Mouse (Mus musculus): ENCODE measurements around the gene Fbxo17.

The Fbxo17 gene

DNA sequence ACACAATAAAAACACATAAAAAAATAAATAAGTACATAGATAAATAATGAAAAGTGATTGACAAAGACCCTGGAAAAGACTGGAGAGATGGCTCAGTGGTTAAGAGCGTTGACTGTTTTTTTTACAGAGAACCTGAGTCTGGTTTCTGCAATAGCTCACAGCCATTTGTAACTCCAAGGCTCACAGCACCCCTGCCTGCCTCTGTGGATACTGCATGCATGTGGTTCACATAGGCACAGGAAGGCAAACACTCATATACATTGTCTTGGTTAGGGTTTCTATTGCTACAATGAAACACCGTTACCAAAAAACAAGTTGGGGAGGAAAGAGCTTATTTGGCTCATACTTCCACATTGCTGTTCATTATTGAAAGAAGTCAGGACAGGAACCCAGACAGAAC lies 1.0 kb upstream of the Fbxo17 start:
- DNase-seq (ENCODE audit: extremely low read depth, low read depth, low spot score), result no peak

DNA sequence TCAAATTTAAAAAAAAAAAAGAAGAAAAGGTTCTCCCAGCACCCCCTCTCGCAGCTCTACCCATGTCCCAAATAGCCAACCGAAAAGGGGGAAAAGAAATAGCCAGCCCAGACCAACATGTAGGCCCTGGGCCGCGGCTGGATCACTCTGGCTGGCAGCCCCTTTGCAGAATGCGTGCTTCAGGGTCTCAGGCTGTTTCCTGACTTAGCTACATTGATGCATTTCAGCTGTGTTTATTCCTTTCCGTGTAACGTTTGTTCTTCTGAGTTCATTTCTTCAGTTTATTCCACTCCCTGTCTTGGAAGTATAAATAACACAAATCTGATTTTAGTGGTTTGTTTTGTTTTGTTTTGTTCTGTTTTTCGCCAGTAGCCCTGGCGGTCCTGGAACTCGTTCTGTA lies 1.1 kb downstream of the Fbxo17 start:
- DNase-seq (ENCODE audit: extremely low read depth, low read depth, low spot score), result no peak

DNA sequence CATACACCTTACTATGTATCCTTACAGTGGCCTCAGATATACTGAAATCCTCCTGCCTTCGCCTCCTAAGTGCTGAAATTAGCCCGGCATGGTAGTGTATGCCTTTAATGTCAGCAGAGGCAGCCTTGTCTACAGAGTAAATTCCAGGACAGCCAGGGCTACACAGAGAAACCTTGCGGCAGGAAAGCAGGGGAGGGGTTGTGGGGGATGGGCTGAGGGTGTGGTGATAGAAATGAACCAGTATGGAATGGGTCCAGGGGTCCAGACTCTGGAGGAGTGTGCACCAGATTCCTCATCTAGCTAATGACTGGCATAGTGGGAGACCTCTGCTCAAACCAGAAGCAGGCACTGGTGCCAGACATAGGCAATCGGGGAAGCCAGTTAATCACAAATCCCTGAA lies 2.6 kb downstream of the Fbxo17 start:
- no peak for DNase-seq (ENCODE audit: extremely low read depth, low read depth, low spot score)

DNA sequence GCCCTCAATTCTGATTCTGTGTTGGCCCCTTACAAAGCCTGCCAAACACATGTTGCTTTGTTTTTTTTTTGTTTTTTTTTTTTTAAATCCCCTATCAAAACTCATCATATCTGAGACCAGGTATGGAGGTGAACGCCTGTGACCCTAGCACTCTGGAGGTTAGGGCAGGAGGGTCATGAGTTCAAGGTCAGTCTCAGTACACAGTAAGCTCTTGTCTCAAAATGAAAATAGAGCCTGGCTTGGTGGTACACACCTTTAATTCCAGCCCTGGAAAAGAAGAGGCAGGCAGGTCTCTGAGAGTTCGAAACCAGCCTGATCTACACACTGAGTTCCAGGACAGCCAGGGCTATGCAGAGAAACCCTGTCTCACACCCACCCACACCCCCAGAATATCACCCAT lies 3.0 kb downstream of the Fbxo17 start:
- DNase-seq (ENCODE audit: extremely low read depth, low read depth, low spot score), result no peak

DNA sequence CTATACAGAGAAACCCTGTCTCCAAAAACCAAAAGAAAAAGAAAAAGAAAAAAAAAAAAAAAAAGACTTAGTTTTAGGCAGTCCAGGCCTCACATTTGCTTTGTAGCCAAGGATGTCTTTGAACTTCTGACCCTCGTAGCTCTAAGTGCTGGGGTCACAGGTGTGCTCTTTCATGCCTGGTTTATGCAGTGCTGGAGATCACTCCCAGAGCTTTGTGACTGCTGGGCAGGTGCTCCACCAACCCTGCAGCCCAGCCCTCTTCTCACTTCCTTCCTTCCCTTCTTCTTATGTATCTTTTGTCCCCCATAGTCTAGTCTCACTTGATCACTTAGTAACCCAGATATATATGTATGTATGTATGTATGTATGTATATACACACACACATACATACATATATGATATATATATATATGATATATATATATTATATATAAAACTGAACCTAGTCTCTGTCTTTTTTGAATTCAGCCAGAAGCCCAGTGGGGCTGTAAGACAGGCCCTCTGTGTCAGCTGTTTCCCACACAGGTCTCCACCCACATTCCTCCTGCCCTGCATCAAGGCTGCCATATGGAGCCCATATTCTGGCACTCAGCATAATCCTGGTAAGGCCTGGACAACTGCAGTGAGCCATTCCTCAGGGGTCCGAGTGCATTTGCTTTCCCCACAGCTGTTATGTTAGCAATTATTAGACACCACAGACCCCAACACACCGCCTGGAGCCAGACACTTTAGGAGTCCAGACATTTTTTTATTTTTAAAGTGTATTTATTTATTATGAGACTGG lies 4.3 kb downstream of the Fbxo17 start:
- DNase-seq (ENCODE audit: extremely low read depth, low read depth, low spot score), result no peak

DNA sequence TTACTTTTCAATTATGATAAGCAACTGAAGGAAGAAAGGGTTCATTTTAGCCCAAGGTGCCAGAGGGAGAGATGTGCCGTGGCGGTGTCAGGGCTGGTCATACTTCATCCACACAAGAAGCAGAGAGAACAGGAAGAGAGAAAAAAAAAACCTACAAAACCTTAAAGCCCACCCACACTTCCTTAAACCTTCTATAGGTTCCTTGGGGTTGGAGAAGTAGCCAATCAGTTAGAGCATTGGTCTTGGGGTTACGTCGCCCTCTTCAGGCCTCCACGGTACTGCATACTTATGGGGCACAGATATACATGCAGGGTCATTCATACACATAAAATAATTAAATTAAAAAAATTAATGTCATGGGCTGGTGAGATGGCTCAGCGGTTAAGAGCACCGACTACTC lies 5.5 kb downstream of the Fbxo17 start:
- DNase-seq (ENCODE audit: extremely low read depth, low read depth, low spot score), result no peak

DNA sequence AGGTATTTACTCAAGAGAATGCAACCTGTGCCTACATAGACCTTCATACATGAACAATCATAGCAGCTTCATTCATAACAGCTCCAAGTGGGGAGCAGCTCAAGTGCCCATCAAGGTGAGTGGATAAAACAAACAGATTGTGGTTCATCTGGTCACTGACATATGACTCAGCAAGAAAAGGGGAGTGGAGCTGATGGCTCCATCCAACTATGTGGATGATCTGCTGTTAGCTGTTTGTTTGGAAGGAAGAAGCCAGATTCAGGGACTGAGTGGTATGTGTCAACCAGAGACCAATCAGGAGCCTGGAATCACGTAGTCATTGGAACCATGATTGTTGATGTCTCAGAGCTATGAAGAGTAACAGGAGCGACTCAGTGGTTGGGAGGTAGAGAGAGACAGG lies 8.0 kb downstream of the Fbxo17 start:
- no peak for DNase-seq (ENCODE audit: extremely low read depth, low read depth, low spot score)

DNA sequence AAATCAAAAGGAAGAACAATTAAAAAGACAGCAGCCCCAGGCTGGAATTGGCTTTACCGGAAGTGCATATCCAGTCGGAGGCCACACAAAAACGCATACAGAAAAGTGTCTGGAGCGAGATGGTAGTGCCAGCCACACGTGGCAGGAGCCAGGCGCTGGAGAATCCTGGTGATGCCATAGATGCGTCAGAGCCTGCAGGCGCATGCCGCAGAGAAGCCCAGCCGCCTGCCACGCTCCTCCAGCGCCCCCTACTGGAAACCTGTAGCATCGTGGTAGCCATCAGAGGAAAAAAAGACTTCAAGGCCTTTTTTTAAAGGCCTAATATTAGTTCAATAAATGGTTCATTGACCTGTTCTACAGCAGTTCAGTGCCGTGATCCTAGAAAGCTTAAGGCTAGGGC lies 10.0 kb downstream of the Fbxo17 start:
- no peak for DNase-seq (ENCODE audit: extremely low read depth, low read depth, low spot score)

DNA sequence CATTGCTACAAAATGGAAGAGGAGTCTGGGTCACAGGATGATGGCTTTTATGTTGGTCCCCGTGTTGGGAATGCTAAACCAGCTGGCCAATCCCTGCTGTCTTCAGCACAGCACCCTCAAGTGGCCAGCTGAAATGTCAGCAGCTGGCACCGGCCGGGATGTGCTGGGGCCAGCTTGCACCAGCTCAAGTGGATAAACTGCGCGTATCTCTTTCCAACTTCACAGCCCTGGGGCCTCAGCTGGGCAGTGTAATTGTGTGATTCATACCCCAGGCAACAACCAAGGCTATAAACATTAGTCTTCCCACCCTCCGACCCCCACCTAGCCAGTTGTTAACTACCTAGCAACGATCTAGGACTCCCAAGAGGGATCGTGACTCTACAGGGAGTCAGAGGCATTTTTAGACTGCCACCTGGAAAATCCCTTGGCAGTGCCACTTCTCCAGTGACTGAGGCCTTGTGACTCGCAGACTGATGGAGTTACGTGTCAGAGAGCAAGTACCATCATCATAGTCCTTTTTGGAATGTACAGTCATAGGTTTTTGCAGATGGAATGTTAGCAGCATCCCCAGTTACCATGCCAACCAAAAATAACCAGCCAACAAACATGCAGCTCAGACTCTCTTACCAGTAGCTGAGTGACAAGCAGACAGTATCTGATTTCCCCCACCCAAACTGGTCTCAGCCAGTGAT lies 11.2 kb downstream of the Fbxo17 start:
- no peak for DNase-seq (ENCODE audit: extremely low read depth, low read depth, low spot score)

DNA sequence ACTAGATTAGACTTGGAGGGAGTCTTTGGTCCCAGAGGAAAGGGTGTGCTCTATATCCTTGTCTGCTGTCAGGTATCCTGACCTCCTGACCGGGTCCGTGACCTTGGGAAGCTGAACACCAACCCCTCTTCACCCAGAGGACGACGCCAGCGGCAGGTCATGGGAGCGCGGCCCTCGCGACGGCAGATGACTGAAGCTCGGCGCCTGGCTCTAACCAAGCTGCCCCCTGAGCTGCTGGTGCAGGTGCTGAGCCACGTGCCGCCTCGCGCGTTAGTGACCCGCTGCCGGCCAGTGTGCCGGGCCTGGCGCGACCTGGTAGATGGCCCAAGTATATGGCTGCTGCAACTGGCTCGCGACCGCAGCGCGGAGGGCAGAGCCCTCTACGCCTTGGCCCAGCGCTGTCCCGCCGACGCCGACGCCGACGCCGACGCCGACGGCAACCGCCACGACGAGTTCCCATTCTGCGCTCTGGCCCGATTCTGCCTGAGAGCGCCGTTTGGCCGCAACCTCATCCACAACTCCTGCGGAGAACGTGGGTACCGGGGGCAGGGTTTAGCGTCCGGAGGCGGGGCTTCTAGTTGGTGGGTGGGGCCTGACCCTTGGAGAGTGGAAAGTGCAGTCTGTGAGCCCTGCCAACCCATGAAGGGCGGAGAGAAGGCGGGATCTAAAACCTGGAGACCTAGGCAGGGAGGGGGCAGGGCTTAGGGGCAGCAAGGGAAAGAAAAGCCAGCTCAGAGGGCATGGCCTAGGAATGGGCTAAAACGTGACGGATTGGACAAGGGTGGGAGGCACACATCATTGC lies 15.9 kb downstream of the Fbxo17 start:
- DNase-seq (ENCODE audit: extremely low read depth, low read depth, low spot score), result no peak

DNA sequence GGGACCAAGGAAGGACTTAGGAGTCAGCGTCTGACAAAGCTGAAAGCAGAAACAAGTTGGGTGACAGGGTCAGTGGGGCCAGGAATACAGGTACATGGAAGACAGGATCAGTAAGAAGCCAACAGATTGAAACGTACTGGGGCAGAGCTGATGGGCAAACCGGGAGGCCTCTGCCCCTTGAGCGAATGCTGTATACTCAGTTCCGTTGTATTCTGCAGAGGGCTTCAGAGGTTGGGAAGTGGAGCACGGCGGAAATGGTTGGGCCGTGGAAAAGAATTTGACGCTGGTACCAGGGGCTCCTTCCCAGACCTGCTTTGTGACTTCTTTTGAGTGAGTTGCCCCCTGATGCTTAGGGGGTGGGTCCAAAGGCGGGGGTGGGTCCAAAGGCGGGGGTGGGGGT lies 16.6 kb downstream of the Fbxo17 start:
- DNase-seq (ENCODE audit: extremely low read depth, low read depth, low spot score), result no peak

DNA sequence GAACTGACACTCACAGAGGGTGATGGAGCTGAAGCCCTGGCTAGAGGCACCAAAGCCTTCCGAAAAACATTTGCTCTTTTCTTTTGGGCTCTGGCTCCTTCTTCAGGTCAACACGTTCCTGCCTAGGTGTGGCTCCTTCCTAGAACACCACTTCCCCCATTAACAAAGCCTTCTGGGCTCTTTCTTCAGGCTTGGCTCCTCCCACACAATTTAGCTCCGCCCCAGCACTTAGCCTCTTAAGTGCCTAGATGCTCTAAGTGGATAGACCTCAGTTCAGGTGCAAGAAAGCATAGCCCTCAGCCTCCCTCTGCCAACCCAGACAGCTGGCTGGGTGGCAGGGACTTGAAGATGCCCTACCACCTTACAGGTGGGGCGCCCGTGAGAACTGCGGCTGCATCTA lies 19.1 kb downstream of the Fbxo17 start:
- no peak for DNase-seq (ENCODE audit: extremely low read depth, low read depth, low spot score)

DNA sequence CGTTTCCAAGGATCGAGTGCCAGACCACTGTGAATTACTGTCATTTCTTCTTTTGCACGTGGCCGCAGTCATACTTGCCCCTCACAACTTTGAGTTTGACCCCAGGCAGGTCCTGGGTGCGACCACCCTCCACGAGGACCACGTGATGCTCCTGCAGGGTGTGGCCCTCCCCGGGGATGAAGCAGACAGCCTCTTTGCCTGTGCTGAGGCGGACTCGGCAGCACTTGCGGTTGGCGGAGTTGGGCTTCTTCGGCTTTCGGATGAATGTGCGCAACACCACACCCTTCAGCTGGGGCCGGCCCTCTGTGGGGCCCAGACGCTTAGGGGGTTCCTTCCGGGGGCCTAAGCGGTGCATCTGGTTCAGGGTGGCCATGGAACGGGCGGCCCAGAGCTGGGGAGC lies 23.2 kb downstream of the Fbxo17 start:
- no peak for DNase-seq (ENCODE audit: extremely low read depth, low read depth, low spot score)

DNA sequence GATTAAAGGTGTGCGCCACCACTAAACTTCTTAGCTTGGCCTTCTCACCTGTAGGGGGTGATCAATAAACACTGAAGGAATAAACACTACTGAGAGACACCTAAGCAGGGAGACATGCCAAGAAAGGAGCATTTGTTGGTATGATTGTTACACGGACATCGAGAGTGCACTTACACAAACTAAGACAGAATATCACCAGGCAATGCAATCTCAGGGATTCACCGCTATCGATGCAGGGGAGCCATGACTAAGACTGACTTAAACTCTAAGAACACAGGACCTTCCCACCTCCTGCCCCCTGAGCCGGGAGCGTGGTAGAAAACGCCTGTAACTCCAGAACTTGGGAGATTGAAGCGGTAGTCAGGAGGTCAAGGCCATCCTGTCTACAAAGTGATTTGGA lies 24.3 kb downstream of the Fbxo17 start:
- no peak for DNase-seq (ENCODE audit: extremely low read depth, low read depth, low spot score)

DNA sequence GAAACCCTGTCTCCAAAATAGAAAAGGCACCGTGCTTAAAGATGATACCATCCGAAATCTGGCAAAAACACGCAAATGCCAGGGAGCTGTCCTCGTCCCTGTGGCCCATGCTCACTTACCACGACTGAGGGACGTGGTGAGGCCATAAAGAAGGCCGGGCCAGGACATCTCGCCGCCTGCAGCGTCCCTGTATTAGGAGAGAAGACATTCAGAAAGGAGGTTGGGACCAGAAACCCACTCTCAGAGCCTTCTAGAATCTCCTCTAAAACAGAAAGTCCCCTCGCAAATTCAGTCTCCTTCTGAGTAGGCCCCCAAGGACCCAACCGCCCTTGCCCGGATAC lies 24.7 kb downstream of the Fbxo17 start:
- DNase-seq (ENCODE audit: extremely low read depth, low read depth, low spot score), result no peak

DNA sequence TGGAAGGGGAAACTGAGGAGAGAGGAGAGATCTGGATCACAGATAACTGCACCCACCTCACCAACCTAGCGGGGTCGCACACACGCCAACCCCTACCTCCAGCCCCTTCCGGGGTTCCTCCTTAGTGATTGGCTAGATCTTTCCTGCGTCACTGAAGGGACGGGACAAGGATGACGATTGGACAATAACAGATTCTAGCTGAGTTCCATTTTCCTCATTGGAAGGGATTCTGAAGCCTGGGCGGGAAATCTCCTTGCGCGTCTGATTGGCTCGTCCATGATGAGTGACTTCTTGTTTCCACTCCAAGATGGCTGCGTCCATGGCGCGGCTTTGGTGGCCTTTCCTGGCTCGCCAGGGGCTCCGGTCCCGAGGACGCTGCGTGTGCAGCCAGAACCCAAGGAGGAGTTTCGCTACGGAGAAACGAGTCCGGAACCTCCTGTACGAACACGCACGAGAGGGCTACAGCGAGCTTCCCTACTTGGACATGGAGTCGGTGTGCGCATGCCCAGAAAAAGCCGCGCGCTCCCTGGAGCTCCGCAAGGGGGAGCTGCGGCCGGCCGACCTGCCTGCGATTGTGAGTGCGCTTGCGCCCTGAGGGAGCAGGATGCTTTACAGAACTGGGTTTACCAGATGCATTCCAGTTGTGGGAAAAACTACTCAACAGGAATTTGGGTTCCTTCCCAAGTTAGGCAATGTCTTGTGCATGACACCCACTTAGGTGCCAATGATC lies 25.3 kb downstream of the Fbxo17 start, which contains the start of the genes Mrps12 and Sars2:
TSS of gene Mrps12 (minus strand) at position 112 of the 730 bp plus-strand sequence.
TSS of gene Sars2 (plus strand) at position 284 of the 730 bp plus-strand sequence.
- DNase-seq (ENCODE audit: extremely low read depth, low read depth, low spot score), result peak; percentile 96

DNA sequence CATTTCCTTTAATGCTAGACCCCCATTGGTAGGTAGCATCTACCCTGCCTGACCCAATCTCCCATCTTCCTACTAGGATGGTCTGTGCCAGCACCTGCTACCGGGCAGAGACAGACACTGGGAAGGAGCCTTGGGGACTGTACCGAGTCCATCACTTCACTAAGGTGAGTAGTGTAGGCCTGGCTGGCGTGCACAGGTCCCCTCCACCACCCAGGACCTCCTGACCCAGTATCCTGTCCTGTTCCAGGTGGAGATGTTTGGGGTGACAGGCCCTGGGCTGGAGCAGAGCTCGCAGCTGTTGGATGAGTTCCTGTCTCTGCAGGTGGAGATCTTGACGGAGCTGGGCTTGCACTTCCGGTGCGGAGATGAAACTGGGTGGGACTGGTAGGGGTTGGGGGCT lies 33.3 kb downstream of the Fbxo17 start:
- DNase-seq (ENCODE audit: extremely low read depth, low read depth, low spot score), result no peak

DNA sequence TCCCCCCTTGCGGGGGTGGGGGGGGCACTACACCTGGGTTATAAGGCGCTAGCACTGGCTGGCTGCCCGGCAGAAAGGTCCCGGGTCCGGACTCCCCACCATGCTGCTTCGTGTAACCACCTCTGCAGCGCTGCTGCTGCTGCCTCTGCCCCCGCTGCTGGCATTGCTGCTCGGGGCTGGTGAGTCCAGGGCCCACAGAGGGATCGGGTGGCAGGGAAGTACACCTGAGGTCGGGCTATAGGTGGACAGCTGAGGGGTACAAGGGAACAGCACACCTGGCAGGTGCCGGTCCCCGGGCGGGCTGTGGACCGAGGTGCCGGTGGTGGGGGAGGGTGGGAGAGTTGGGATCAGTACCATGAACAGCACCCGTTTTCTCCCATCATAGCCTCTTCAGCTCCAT lies 39.5 kb downstream of the Fbxo17 start, which contains the start of gene Ccer2:
TSS of gene Ccer2 (plus strand) at position 96 of the 400 bp plus-strand sequence.
- no peak for DNase-seq (ENCODE audit: extremely low read depth, low read depth, low spot score)

DNA sequence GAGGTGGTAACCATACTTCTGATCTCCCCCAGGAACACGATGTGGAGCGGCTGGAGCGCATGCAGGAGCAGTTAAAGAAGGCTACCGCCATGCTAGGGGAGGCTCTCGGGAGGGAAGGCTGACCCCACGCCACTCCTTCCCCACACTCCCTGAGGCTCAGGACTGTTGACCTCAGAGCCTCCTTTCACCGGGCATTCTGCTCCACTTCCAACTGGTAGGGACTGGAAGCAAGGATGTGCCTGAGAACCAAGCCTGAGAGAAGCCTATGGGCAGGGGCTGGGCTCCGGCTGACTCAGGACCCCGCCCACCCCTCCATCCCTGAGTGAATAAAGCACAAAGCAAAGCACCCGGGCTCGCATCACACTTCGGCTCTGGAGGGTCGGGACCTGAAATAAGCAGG lies 42.0 kb downstream of the Fbxo17 start:
- DNase-seq (ENCODE audit: extremely low read depth, low read depth, low spot score), result no peak

DNA sequence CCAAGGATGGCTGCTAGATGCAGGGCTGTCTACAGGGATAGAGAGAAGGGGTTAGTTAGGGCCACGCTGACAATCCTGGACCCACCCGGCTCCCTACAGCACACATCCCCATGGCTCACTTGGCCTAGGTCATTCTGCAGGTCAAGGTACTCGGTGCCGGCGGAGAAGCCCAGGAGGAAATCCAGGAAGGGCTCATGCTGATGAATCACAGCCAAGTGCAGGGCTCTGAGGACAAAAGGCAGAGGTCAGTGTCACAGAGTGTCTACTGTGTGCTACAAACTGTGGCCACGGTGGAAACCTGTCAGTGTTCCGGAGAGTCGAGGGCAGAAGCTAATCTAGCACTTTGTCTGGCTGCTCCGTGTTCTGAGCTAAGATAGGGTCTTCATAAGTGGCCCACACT lies 45.3 kb downstream of the Fbxo17 start:
- no peak for DNase-seq (ENCODE audit: extremely low read depth, low read depth, low spot score)

DNA sequence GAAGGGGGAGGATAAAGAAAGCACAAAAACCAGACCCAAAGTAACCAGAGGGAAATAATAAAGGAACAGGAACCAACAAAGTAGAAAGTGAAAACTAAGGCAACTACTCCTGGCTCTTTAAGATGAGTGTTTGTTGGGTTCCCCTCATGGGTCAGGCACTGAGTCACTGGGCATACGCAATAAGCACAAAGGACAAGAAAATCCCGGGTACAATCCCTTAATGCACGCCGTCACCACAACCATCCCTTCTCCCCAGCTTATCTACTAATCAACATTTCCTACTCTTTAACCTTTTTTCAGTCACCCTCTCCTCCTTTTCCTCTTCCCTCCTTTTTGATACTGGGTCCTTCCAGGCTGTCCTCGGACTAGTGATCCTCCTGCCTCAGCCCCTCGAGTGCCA lies 48.6 kb downstream of the Fbxo17 start:
- no peak for DNase-seq (ENCODE audit: extremely low read depth, low read depth, low spot score)

Data from fat pad, adult 2 months (tissue).